Mouse (Mus musculus) liver, adult 2 months (tissue): ENCODE results near the gene Arhgap17. TPM values are rescaled to one million over a fixed set of nuclear protein-coding genes. Genes with fewer than 3 reads are reported as not detected.

Experiments
- DNase-seq: peaks from one replicate; pipeline ENCODE4 v3.0.0-alpha.2; 2011; ENCODE audit warnings: low read depth, low spot score; ENCODE audit errors: extremely low read depth
- H3K27ac ChIP-seq: fragments of 200-500 bp; replicated peaks from 2 replicates; pipeline ENCODE4 v1.5.1; 2012; ENCODE audit warnings: low read depth, mild to moderate bottlenecking, control low read depth, inconsistent platforms, low read length; ENCODE audit not compliant: insufficient read depth
- H3K27me3 ChIP-seq: fragments of 200-500 bp; 2 replicates; pipeline ENCODE4 v1.6.1; 2012; ENCODE audit warnings: mild to moderate bottlenecking, moderate library complexity, low read length, inconsistent platforms; ENCODE audit not compliant: control insufficient read depth, insufficient read depth
- H3K36me3 ChIP-seq: fragments of 200-500 bp; 2 replicates; pipeline ENCODE4 v1.6.1; 2012; ENCODE audit warnings: low read length, inconsistent platforms; ENCODE audit not compliant: control insufficient read depth, insufficient read depth
- H3K4me1 ChIP-seq: fragments of 200-500 bp; 2 replicates; pipeline ENCODE4 v1.6.1; 2011; ENCODE audit warnings: low read length; ENCODE audit not compliant: control insufficient read depth, insufficient read depth
- H3K4me3 ChIP-seq: fragments of 200-500 bp; 2 replicates; pipeline ENCODE4 v1.5.1; 2011; ENCODE audit warnings: low read depth, mild to moderate bottlenecking, control low read depth, low read length, moderate library complexity; ENCODE audit not compliant: insufficient read depth
- H3K79me2 ChIP-seq: fragments of 200-500 bp; 2 replicates; pipeline ENCODE4 v1.6.1; 2012; ENCODE audit warnings: inconsistent platforms, mild to moderate bottlenecking, low read length, moderate library complexity; ENCODE audit not compliant: control insufficient read depth, insufficient read depth
- H3K9ac ChIP-seq: fragments of 200-500 bp; 2 replicates; pipeline ENCODE4 v1.6.1; 2012; ENCODE audit warnings: low read depth, mild to moderate bottlenecking, control low read depth, inconsistent platforms, low read length
- CTCF ChIP-seq: fragments of 200-500 bp; IDR thresholded peaks from 2 replicates; pipeline ENCODE4 v1.5.1; 2011; ENCODE audit warnings: low read depth, low read length, control low read depth
- POLR2A ChIP-seq: fragments of 200-500 bp; IDR thresholded peaks from 2 replicates; pipeline ENCODE4 v1.6.1; 2011; ENCODE audit warnings: low read length, control low read depth; ENCODE audit not compliant: insufficient read depth; ENCODE audit errors: extremely low read depth
- WGBS: fragments of 180-500 bp; shearing (Covaris S2); methylation state at CpG from one replicate; pipeline ENCODE4 v1.1.7; 2018; 5-methylcytosine and 5-hydroxymethylcytosine counted together
- polyA plus RNA-seq: library from polyadenylated mRNA; depleted of rRNA; stranded (reverse); fragments of >200 nt; gene quantifications from 2 replicates; pipeline ENCODE4 v1.2.3, GENCODE M21; 2012
- total RNA-seq: library from RNA; depleted of rRNA; stranded (reverse); fragments of >200 nt; gene quantifications from 2 replicates; pipeline ENCODE4 v1.2.3, GENCODE M21; 2014

Gene Arhgap17
- total and polyA plus RNA-seq, 2 experiments, result 4.9 to 8.6 TPM

GRCm38 (mm10) chr7:123344079-123344780, 25.5 kb downstream of the Arhgap17 start:
- peaks cover 7% of the 10 kb centered on the region for H3K4me1 ChIP-seq
- WGBS, result 88% methylated on average over 5 of the region's 5 CpGs

GRCm38 (mm10) chr7:123341896-123342295, 27.8 kb downstream of the Arhgap17 start:
- no peak overlapping the region for H3K9ac ChIP-seq
- H3K79me2 ChIP-seq, result peaks cover 26% of the 10 kb centered on the region
- no peaks in the 10 kb centered on the region for H3K36me3 ChIP-seq
- H3K4me1 ChIP-seq, result peaks cover 23% of the 10 kb centered on the region
- H3K27me3 ChIP-seq, result no peaks in the 10 kb centered on the region
- peak; percentile 23 for DNase-seq
- TF ChIP-seq POLR2A, result no peak
- TF ChIP-seq CTCF, result no peak
- WGBS, result 51% methylated on average over 5 of the region's 5 CpGs
- no peak overlapping the region for H3K4me3 ChIP-seq
- H3K27ac ChIP-seq, result no peak overlapping the region

More at GRCm38 (mm10) chr7:123344079-123344780, 25.5 kb downstream of the Arhgap17 start:
- DNase-seq, result no peak
- no peak overlapping the region for H3K4me3 ChIP-seq
- no peak overlapping the region for H3K27ac ChIP-seq
- no peaks in the 10 kb centered on the region; the same call in 1 of the 2 replicates for H3K36me3 ChIP-seq
- peaks cover 38% of the 10 kb centered on the region for H3K79me2 ChIP-seq
- H3K27me3 ChIP-seq, result no peaks in the 10 kb centered on the region
- TF ChIP-seq POLR2A (no peak), CTCF (no peak)
- no peak overlapping the region for H3K9ac ChIP-seq

GRCm38 (mm10) chr7:123338351-123338750, 31.4 kb downstream of the Arhgap17 start:
- H3K27me3 ChIP-seq, result no peaks in the 10 kb centered on the region
- no peak overlapping the region for H3K9ac ChIP-seq
- 0 out of 2 replicates have a peak overlapping the region, but pooled peaks have one; percentile 7 for H3K27ac ChIP-seq
- TF ChIP-seq POLR2A (no peak), CTCF (peak; percentile 40)
- H3K36me3 ChIP-seq, result no peaks in the 10 kb centered on the region
- H3K79me2 ChIP-seq, result peaks cover 12% of the 10 kb centered on the region
- WGBS, result 59% methylated on average over 8 of the region's 8 CpGs
- peak; percentile 24 for DNase-seq
- peaks cover 27% of the 10 kb centered on the region for H3K4me1 ChIP-seq
- no peak overlapping the region for H3K4me3 ChIP-seq

GRCm38 (mm10) chr7:123336322-123336721, 33.4 kb downstream of the Arhgap17 start:
- no peak overlapping the region for H3K4me3 ChIP-seq
- peaks cover 25% of the 10 kb centered on the region for H3K4me1 ChIP-seq
- no peak for TF ChIP-seq CTCF
- no peak for TF ChIP-seq POLR2A
- H3K36me3 ChIP-seq, result no peaks in the 10 kb centered on the region
- no peaks in the 10 kb centered on the region for H3K27me3 ChIP-seq
- H3K79me2 ChIP-seq, result peaks cover 17% of the 10 kb centered on the region
- no peak overlapping the region for H3K9ac ChIP-seq
- DNase-seq, result peak; percentile 53
- H3K27ac ChIP-seq, result no peak overlapping the region
- 28% methylated on average over 1 of the region's 1 CpGs for WGBS

GRCm38 (mm10) chr7:123330506-123330905, 39.2 kb downstream of the Arhgap17 start:
- peak; percentile 15 for DNase-seq
- Histone ChIP-seq H3K27me3 (no peaks in the 10 kb centered on the region), H3K36me3 (0 out of 2 replicates have a peak, but pooled peaks cover 2% of the 10 kb centered on the region), H3K79me2 (peaks cover 4% of the 10 kb centered on the region; the same call in 1 of the 2 replicates), H3K27ac (no peak overlapping the region), H3K9ac (no peak overlapping the region), H3K4me3 (no peak overlapping the region), H3K4me1 (no peaks in the 10 kb centered on the region; the same call in none of the 2 replicates)
- TF ChIP-seq POLR2A (no peak), CTCF (no peak)
- WGBS, result 93% methylated on average over 9 of the region's 9 CpGs

- Histone ChIP-seq H3K36me3 (peaks cover 9% of the 10 kb centered on the region; the same call in 1 of the 2 replicates), H3K4me3 (no peak overlapping the region), H3K9ac (no peak overlapping the region), H3K27ac (no peak overlapping the region), H3K4me1 (no peaks in the 10 kb centered on the region), H3K27me3 (no peaks in the 10 kb centered on the region), H3K79me2 (peaks cover under 1% of the 10 kb centered on the region; the same call in 1 of the 2 replicates)
- WGBS, result 81% methylated on average over 4 of the region's 4 CpGs
- no peak for DNase-seq
- TF ChIP-seq CTCF, result no peak
- no peak for TF ChIP-seq POLR2A
These were observed 41.8 kb downstream of the Arhgap17 start for GRCm38 (mm10) chr7:123327909-123328308.
